Mouse (Mus musculus) lung, adult 2 months (tissue): ENCODE data around the gene Ly75. TPM values are rescaled to one million over a fixed set of nuclear protein-coding genes. Genes with fewer than 3 reads are reported as not detected.
A peak's percentile ranks its signal among the peaks of the same experiment; 100 is the strongest.

Experiments used
- DNase-seq: peaks from one replicate; pipeline ENCODE4 v3.0.0; 2022
- H3K4me1 ChIP-seq: fragments of 200-500 bp; 2 replicates; pipeline ENCODE4 v1.6.1; 2011; ENCODE audit warnings: low read length; ENCODE audit not compliant: control insufficient read depth, insufficient read depth
- H3K4me3 ChIP-seq: fragments of 200-500 bp; replicated peaks from 2 replicates; pipeline ENCODE3; 2011; ENCODE audit warnings: low read depth, mild to moderate bottlenecking, control low read depth, low read length; ENCODE audit errors: extremely low read depth
- CTCF ChIP-seq: fragments of 200-500 bp; IDR thresholded peaks from 2 replicates; pipeline ENCODE4 v1.5.1; 2011; ENCODE audit warnings: mild to moderate bottlenecking, low read length, control low read depth; ENCODE audit not compliant: insufficient read depth
- POLR2A ChIP-seq: fragments of 200-500 bp; IDR thresholded peaks from 2 replicates; pipeline ENCODE4 v1.6.1; 2011; ENCODE audit warnings: low read depth, mild to moderate bottlenecking, control low read depth, low read length, borderline replicate concordance; ENCODE audit errors: extremely low read depth
- WGBS: fragments of 180-500 bp; shearing (Covaris S2); methylation state at CpG from one replicate; pipeline ENCODE4 v1.1.7; 2018; 5-methylcytosine and 5-hydroxymethylcytosine counted together
- polyA plus RNA-seq: library from polyadenylated mRNA; depleted of rRNA; stranded (reverse); fragments of >200 nt; gene quantifications from 2 replicates; pipeline ENCODE4 v1.2.3, GENCODE M21; 2012

Ly75 gene
- polyA plus RNA-seq, 1 experiment = 2.9 TPM

DNA sequence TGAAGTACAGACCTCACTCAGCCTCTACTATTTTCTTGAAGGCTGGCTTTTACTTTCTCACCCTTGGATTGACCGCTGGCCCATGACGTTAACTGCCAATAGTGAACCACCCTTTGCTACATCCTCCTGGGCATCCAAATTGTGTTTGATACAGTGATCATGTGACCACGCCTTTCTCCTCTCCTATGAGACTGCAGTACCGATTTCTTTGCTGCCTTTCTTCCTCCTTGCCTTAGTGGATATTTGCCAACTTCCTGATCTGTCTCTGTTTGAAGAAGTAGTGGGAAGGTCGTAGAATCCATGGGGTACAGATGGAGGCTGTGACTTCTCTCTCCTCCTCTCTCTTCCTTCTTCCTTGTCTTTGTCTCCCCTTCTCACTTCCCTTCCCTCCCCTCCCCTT is 22.3 kb upstream of the Ly75 start:
- WGBS = 68% methylated on average over 5 of the region's 5 CpGs

GRCm38 (mm10) chr2:60404763-60405162 is 21.7 kb upstream of the Ly75 start:
- H3K4me3 ChIP-seq = no peak overlapping the region
- 87% methylated on average over 7 of the region's 7 CpGs for WGBS

More for the DNA sequence above, 22.3 kb upstream of the Ly75 start:
- TF ChIP-seq POLR2A = no peak
- TF ChIP-seq CTCF = no peak
- Histone ChIP-seq H3K4me1 (no peaks in the 10 kb centered on the region), H3K4me3 (no peak overlapping the region)
- no peak for DNase-seq

DNA sequence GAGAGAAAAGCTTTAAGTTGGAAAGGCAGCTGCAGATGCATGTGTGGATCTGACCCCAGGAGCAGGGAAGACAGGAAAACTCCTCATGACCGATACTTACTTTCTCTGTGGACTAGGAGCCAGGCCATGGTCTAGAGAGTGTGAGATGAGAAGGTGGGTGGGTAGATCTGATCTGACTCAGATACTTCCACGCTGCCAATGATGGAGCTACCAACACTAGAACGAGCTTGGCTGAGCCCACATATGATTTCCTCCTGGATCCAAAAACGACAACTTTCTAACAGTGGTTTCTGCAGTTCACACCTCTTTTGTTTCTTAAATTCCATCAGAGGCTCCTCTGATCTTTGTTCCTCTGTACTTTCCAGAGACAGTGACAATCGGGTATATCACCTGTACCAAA is 18.6 kb upstream of the Ly75 start:
- Histone ChIP-seq H3K4me3 (no peak overlapping the region), H3K4me1 (no peaks in the 10 kb centered on the region)
- WGBS = 45% methylated on average over 5 of the region's 5 CpGs
- no peak for DNase-seq
- TF ChIP-seq CTCF (no peak), POLR2A (no peak)

More at GRCm38 (mm10) chr2:60404763-60405162, 21.7 kb upstream of the Ly75 start:
- DNase-seq = no peak
- no peak for TF ChIP-seq POLR2A
- TF ChIP-seq CTCF = no peak
- no peaks in the 10 kb centered on the region for H3K4me1 ChIP-seq

- 43% methylated on average over 6 of the region's 6 CpGs for WGBS
- Histone ChIP-seq H3K4me1 (no peaks in the 10 kb centered on the region), H3K4me3 (no peak overlapping the region)
- no peak for TF ChIP-seq POLR2A
- no peak for TF ChIP-seq CTCF
- DNase-seq = no peak
These were observed 10.7 kb upstream of the Ly75 start for GRCm38 (mm10) chr2:60393786-60394185.

DNA sequence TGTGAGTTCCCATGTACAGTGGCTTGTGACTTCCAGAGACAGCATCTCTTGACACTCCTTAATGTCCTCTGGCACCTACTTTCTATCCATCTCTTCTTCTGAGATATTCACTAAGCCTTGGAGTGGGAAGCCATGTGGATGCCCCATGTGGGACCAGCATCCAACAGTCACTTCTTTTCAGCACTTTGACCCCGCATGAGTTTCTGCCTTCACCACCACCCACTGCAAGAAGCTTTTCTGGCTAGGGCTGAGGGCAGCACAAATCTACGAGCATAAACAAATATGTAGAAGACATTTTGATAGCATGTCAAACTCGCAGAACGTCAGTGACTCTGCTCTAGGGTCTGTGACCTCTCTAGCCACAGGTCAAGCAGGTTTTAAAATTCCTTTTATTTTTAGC is 9.2 kb upstream of the Ly75 start:
- TF ChIP-seq POLR2A = no peak
- no peak for TF ChIP-seq CTCF
- 42% methylated on average over 4 of the region's 4 CpGs for WGBS
- no peak overlapping the region for H3K4me3 ChIP-seq
- no peaks in the 10 kb centered on the region for H3K4me1 ChIP-seq
- DNase-seq = no peak

- Histone ChIP-seq H3K4me1 (0 out of 2 replicates have a peak, but pooled peaks cover 3% of the 10 kb centered on the region), H3K4me3 (no peak overlapping the region)
- TF ChIP-seq POLR2A (no peak), CTCF (no peak)
- WGBS = 64% methylated on average over 3 of the region's 3 CpGs
- no peak for DNase-seq
These were observed 4.3 kb upstream of the Ly75 start for GRCm38 (mm10) chr2:60387363-60387762.

DNA sequence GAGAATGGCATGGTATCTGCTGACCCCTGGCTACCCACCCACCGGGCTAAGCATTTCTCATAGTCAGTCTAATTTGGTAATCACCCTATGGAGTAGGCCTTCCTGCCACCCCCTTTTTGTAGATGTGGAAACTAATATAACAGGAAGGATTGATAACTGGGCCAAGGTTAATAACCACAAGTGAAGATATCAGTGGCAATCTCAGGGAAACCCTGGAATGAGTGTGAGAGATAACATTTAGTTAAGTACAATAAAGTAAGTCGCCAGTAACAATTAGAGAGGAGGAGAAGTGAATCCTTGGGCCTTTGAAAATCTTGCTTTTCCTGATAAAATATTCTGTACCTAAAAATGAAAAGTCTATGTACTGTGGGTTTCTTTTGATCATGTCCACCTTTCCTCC is 3.7 kb upstream of the Ly75 start:
- no peak for TF ChIP-seq POLR2A
- TF ChIP-seq CTCF = no peak
- WGBS = 81% methylated on average over 2 of the region's 2 CpGs

DNA sequence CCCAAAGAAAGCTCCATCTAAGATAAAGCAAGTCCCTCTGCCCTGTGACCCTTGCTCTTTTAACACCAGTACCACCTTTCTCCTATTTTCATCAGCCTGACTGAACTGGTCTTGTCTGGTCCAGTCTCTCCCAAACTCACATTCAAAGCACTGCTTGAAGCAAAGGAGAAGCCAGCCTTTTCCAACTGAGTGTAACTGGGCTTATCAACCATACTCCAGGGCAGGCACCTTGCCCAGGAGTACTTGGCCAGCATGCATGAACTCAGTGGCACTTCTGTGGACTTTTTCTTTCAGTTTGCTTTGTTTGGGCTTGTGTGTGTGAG is 1.6 kb upstream of the Ly75 start:
- DNase-seq = peak; percentile 66
- H3K4me3 ChIP-seq = no peak overlapping the region
- TF ChIP-seq CTCF = no peak
- TF ChIP-seq POLR2A = no peak
- H3K4me1 ChIP-seq = 0 out of 2 replicates have a peak, but pooled peaks cover 3% of the 10 kb centered on the region

More for the DNA sequence above, 3.7 kb upstream of the Ly75 start:
- no peak for DNase-seq
- Histone ChIP-seq H3K4me3 (no peak overlapping the region), H3K4me1 (0 out of 2 replicates have a peak, but pooled peaks cover 3% of the 10 kb centered on the region)

- WGBS = 66% methylated on average over 7 of the region's 7 CpGs
- 0 out of 2 replicates have a peak, but pooled peaks cover 3% of the 10 kb centered on the region for H3K4me1 ChIP-seq
- TF ChIP-seq CTCF (no peak), POLR2A (no peak)
- H3K4me3 ChIP-seq = no peak overlapping the region
- DNase-seq = no peak
These were observed 1.1 kb upstream of the Ly75 start for GRCm38 (mm10) chr2:60384083-60384762.

GRCm38 (mm10) chr2:60382346-60382745 is 757 bp downstream of the Ly75 start:
- WGBS = 43% methylated on average over 3 of the region's 3 CpGs
- no peak for DNase-seq

DNA sequence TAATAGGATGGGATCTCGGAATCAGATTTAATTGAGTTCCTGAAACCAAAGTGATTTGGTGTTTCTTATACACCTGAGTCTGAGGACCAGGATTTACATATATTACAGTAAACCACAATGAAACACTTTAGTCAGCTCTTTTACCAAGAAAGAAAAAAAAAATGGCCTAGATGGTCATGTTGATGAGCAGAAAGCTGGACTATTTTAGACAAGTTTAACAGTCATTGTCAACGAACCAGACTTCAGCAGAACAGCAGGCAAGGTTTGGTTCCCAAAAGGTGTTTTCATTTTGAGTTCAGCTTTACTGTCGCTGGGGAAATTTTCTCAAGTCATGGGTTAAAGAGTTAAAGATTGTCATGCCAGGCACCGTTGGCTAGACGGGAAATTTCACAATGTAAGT is 5.8 kb downstream of the Ly75 start:
- TF ChIP-seq POLR2A (no peak), CTCF (no peak)
- WGBS = 76% methylated on average over 5 of the region's 5 CpGs
- no peak for DNase-seq
- no peak overlapping the region for H3K4me3 ChIP-seq
- no peaks in the 10 kb centered on the region for H3K4me1 ChIP-seq

More at GRCm38 (mm10) chr2:60382346-60382745, 757 bp downstream of the Ly75 start:
- H3K4me3 ChIP-seq = peak overlapping the region; percentile 60
- TF ChIP-seq POLR2A = no peak
- TF ChIP-seq CTCF = no peak
- 0 out of 2 replicates have a peak, but pooled peaks cover 3% of the 10 kb centered on the region for H3K4me1 ChIP-seq
